Mouse (Mus musculus): ENCODE measurements around the gene Abcd4. TPM values are rescaled to one million over a fixed set of nuclear protein-coding genes. Genes with fewer than 3 reads are reported as not detected.
A peak's percentile ranks its signal among the peaks of the same experiment; 100 is the strongest.

Abcd4 gene
- total RNA-seq (2015) = 3.1 and 4.7 TPM in 2 replicates
- 4.5 TPM in 2 replicates for total RNA-seq (2017)

DNA sequence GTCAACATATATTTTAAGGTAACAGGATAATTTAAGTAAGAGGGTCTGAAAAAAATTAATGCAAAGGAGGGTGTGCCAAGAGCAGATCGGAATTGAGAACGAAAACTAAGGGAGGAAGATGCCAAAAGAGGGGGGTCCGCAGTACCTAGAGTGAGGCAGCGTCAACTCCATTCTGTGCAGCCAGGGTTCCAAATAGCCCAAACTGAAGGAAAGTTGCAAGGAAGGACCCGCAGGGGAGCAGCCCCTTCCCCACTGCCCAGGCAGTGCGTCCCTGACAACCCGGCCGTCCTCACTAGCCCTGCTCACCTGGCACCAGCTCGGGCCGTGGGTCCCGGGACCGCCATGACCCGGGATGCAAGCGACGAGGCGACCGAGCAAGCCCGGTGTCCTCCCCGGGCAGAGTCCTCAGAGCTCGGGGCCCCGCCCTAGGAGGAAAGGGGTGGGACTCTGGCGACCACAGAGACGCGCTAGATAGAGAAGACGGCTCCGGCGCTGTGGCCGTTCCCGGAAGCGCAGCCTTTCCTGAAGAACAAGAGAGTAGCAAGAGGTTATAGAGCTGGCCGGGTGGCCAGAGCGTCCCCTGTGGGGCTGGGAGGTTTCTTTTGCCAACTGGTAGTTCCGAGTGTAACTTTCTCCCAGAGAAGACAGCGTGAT is at the start of gene Abcd4:
Abcd4 (minus strand) TSS at position 437 of the 654 bp plus-strand sequence.
- peak; percentile 100 for ATAC-seq (ENCODE audit: poor library complexity, severe bottlenecking)

GRCm38 (mm10) chr12:84653912-84654311 is 36.7 kb upstream of the Abcd4 start:
- ATAC-seq (ENCODE audit: poor library complexity, severe bottlenecking) = 0 out of 2 replicates have a peak, but pooled peaks have one; percentile 59

DNA sequence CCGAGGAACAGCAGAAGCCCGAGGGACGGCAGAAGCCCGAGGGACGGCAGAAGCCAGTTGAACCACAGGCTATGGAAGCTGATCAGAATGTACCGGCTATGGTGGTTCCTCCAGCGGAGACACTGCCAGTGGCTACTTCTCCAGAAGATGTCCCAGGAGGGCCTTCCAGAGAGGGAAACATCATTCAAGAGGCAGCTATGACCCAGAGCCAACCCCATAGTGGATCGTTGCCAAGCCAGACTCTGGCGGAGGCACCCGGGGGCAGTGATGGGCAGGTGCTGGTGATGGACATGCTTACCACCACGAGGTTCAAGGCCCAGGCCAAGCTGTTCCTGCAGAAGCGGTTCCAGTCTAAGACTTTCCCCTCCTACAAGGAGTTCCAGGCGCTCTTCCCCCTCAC is 33.0 kb upstream of the Abcd4 start:
- no peak for ATAC-seq (ENCODE audit: poor library complexity, severe bottlenecking)

GRCm38 (mm10) chr12:84640654-84641053 is 23.4 kb upstream of the Abcd4 start, which contains the start of gene Vrtn:
TSS of gene Vrtn (plus strand) at chr12:84641019.
- ATAC-seq (ENCODE audit: poor library complexity, severe bottlenecking) = no peak

GRCm38 (mm10) chr12:84640253-84640652 is 23.0 kb upstream of the Abcd4 start:
- ATAC-seq (ENCODE audit: poor library complexity, severe bottlenecking) = no peak

GRCm38 (mm10) chr12:84631867-84632266 is 14.7 kb upstream of the Abcd4 start:
- no peak for ATAC-seq (ENCODE audit: poor library complexity, severe bottlenecking)

GRCm38 (mm10) chr12:84625116-84625515 is 7.9 kb upstream of the Abcd4 start:
- ATAC-seq (ENCODE audit: poor library complexity, severe bottlenecking) = no peak

DNA sequence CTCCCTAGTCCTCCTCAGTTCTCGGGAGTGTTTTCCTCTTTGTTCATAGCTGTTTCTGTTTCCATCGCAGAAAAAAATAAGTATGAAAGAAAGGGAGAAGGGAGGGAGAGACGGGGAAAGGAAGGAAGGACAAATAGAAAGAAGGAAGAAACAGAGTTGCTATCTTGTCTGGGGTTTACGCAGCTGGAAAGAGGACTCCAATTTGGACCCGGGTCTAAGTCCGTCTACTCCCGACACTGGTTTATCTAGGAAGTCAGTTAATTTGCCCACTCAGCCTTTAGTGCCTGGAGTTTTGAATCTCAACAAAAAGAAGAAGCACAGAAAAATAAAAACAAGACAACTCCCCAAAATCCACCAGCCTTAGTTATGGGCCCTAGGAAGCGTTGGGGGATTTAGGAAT is 7.4 kb upstream of the Abcd4 start:
- ATAC-seq (ENCODE audit: poor library complexity, severe bottlenecking) = no peak

- ATAC-seq (ENCODE audit: poor library complexity, severe bottlenecking) = no peak
Measured at GRCm38 (mm10) chr12:84620975-84621374, 3.8 kb upstream of the Abcd4 start.

GRCm38 (mm10) chr12:84617663-84618062 is 450 bp upstream of the Abcd4 start:
- peak; percentile 30 for ATAC-seq (ENCODE audit: poor library complexity, severe bottlenecking)

- no peak for ATAC-seq (ENCODE audit: poor library complexity, severe bottlenecking)
Measured at GRCm38 (mm10) chr12:84614524-84614923, 2.7 kb downstream of the Abcd4 start.

DNA sequence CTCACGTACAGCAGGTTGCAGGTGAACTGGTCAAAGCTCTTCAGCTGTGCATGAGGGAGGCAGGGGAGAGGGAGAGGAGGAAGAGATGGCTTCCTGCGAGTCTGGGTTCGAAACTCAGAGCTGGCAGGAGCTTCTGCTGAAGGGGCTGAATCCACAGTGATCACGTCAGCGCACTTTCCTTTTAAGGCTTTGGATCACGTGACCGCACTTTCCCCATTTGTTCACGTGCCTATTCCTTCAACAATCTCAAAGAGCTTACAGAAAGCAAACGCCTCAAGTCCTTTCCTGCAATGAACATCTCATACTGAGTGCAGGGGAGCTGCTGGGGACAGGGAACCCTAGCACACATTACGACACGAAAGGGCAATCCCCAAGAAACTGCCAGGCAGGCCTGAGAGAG is 3.2 kb downstream of the Abcd4 start:
- no peak for ATAC-seq (ENCODE audit: poor library complexity, severe bottlenecking)

- ATAC-seq (ENCODE audit: poor library complexity, severe bottlenecking) = no peak
Measured at GRCm38 (mm10) chr12:84612518-84612917, 4.7 kb downstream of the Abcd4 start.

- no peak for ATAC-seq (ENCODE audit: poor library complexity, severe bottlenecking)
Measured at GRCm38 (mm10) chr12:84611718-84612117, 5.5 kb downstream of the Abcd4 start.

DNA sequence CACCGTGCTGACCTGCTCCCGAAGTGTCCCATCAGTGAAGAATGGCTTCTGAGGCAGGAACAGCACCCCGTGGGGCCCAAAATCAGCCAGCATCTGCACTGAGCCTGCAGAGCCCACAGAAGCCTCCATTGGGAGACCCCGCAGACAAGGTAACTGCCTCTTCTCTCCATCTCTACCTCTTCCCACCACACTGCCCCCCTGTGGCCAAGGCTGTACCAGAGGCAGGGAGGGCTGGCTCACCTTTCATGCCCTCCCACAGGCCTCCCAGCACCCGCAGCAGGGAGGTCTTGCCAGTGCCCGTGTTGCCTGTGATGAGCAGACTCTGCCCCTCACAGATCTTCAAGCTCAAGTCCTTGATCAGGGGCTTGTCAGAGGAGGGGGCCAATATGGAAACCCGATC is 11.4 kb downstream of the Abcd4 start:
- no peak for ATAC-seq (ENCODE audit: poor library complexity, severe bottlenecking)

DNA sequence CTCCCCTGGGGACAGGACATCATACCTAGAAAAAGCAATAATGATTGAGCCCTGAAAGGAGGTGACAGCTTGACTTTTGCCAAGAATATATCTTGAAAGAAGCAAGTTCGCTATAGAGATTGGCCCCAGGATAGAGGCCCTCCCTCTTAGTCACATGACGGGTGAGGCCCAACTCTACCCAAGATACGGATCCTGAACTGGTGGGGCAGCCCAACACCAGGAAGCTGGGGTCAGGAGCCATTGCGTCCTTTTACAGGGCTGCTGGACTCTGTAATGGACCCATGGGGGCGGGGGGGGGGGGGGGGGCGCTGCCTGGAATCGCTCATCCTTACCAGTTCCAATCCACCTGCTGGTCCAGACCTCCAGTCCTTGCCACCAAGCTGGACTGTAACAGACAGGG is 13.2 kb downstream of the Abcd4 start:
- no peak for ATAC-seq (ENCODE audit: poor library complexity, severe bottlenecking)

- no peak for ATAC-seq (ENCODE audit: poor library complexity, severe bottlenecking)
Measured at GRCm38 (mm10) chr12:84598324-84598723, 18.9 kb downstream of the Abcd4 start.

DNA sequence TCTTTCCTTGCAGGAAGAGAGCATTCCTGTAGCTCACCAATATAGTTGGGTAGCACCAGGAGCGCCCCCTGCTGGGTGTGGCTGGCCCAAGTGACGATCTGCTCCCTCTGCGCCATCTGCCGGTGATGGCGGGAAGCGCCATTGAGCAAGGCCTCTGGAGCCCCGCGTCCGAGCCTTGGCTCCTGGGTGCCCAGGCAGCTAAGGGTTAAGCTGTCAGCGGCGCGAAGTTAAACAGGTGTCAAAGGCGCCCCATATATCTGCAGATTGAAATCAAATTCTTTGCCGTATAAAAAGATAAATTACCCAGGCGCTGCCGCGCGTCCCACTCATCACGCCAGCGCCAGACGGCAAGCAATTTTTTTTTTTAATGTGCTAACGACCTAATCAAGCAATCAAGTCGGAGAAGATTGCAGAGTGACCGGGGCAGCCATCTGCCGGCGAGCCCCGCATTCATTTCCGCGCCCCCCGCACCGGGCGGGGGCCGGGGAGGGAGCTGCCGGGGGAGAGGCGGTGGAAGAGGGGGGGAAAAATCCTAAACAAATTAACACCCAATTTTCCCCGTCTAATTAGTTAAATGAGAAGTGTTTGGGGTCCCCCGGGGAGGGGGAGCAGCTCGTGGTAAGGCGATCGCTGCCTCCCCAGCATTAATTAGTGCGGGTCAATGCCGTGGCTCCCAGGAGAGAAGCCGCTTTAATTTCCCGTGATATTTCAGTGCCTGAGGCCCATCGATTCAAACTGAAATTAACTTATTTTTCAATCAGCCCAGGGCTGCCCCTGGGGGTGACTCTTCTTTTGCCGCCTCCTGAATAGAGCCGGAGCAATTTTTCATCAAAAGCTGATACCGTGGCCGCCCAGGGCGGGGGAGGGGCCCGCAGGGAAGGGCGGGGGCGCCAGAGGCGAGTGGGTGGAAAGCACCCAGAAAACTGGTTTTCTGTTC is 27.1 kb downstream of the Abcd4 start:
- ATAC-seq (ENCODE audit: poor library complexity, severe bottlenecking) = peak; percentile 99

- ATAC-seq (ENCODE audit: poor library complexity, severe bottlenecking) = no peak
Measured at GRCm38 (mm10) chr12:84581285-84581684, 35.9 kb downstream of the Abcd4 start.

- ATAC-seq (ENCODE audit: poor library complexity, severe bottlenecking) = no peak
Measured at GRCm38 (mm10) chr12:84578440-84578770, 38.8 kb downstream of the Abcd4 start.

DNA sequence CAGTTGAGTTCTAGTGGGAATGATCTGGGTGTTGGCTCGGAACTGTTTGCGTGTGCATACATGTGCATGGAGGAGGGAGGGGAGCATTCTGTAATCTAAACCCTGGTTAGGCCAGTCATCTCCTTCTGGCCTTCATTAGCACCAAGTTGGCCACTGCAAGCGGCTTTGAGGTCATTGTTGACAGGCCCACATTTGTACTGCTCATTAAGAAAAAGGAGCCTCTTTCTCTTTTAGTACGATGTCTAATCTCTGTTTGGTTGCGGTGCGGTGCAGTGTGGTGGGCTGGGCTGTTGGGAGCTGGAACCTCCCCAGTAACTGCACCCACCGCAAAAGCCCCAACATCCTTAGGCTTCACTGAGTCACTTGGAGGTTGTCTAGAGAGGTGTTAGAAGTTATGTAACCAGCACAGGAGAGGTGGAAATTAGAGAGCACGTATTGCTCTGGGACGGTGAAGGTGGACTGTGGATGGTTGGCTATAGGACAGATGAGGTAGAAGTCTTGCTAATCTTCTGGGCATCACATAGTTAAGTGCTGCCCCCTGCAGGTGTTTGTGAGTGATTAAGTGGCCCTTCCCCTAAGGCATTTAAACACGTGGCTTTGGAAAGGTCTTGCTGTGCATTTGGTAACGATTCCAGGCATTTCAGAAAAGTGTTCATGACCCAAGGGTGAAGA is 39.3 kb downstream of the Abcd4 start:
- ATAC-seq (ENCODE audit: poor library complexity, severe bottlenecking) = no peak
